Mouse (Mus musculus): ENCODE data around the gene Gemin7. TPM values are rescaled to one million over a fixed set of nuclear protein-coding genes. Genes with fewer than 3 reads are reported as not detected.

Gemin7 gene
- polyA plus RNA-seq, 1 experiment: 89.8 TPM

DNA sequence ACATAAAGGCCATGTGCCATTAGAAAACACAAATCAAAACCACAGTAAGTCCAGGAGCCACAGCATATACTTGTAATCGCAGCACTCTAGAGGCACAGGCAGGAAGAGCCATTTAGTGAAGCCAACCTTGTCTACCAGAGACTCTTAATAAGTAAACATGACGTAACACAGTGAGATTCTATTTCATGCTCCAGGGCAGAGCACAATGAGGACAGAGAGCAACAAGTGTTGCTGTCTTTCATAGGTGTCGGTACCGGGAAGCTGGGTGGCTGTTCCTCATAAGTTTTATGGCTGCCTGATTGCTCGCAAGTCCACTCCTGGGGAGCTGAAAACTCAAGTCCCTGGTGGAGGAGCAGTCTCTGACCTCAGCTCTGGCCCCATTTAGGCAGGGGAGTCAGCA, 25.8 kb downstream of the Gemin7 start:
- H3K4me3 ChIP-seq: no peak overlapping the region
- peaks cover 77% of the 10 kb centered on the region for H3K79me2 ChIP-seq (ENCODE audit: control insufficient read depth, insufficient read depth)
- H3ac ChIP-seq (ENCODE audit: control insufficient read depth, insufficient read length): no peak overlapping the region
- peak overlapping the region; percentile 24 for H3K4me2 ChIP-seq (ENCODE audit: low read depth)
- H3K27me3 ChIP-seq (ENCODE audit: control insufficient read depth, insufficient read depth, insufficient read length): no peaks in the 10 kb centered on the region
- TF ChIP-seq MYOD1 (IDR thresholded peaks at IDR 0.05; ENCODE audit: control insufficient read depth in 1 of 3, insufficient read length in 2 of 3, low read depth in 2 of 3): peak; percentile 43 to 69 (median 55)
- TF ChIP-seq POLR2A (IDR thresholded peaks at IDR 0.05; ENCODE audit: insufficient read length, low read depth): no peak
- no peak for TF ChIP-seq POLR2AphosphoS2 (IDR thresholded peaks at IDR 0.05; ENCODE audit: insufficient read length, low read depth)
- TF ChIP-seq E2F4 (IDR thresholded peaks at IDR 0.05; ENCODE audit: insufficient read depth): no peak
- no peak for TF ChIP-seq TCF3 (IDR thresholded peaks at IDR 0.05; ENCODE audit: insufficient read length, low read depth)
- no peak for TF ChIP-seq SRF (IDR thresholded peaks at IDR 0.05; ENCODE audit: control insufficient read depth, insufficient read length, low read depth)
- TF ChIP-seq REST (IDR thresholded peaks at IDR 0.05; ENCODE audit: insufficient read depth, insufficient read length): no peak
- TF ChIP-seq USF1 (IDR thresholded peaks at IDR 0.05; ENCODE audit: low read depth): no peak
- H3K36me3 ChIP-seq (ENCODE audit: control insufficient read depth, insufficient read depth): peaks cover 4% of the 10 kb centered on the region

- no peak overlapping the region for H3K4me2 ChIP-seq (ENCODE audit: low read depth)
- H3K27me3 ChIP-seq (ENCODE audit: control insufficient read depth, insufficient read depth, insufficient read length): no peaks in the 10 kb centered on the region
- H3K36me3 ChIP-seq (ENCODE audit: control insufficient read depth, insufficient read depth): peaks cover 4% of the 10 kb centered on the region
- no peak overlapping the region for H3K4me3 ChIP-seq
- H3K79me2 ChIP-seq (ENCODE audit: control insufficient read depth, insufficient read depth): peaks cover 63% of the 10 kb centered on the region
- TF ChIP-seq E2F4 (IDR thresholded peaks at IDR 0.05; ENCODE audit: insufficient read depth): no peak
- no peak for TF ChIP-seq CEBPB (IDR thresholded peaks at IDR 0.05; ENCODE audit: insufficient read depth, poor library complexity, severe bottlenecking)
- no peak overlapping the region for H3ac ChIP-seq (ENCODE audit: control insufficient read depth, insufficient read length)
Measured at GRCm38 (mm10) chr7:19549394-19549793, 28.0 kb downstream of the Gemin7 start.

DNA sequence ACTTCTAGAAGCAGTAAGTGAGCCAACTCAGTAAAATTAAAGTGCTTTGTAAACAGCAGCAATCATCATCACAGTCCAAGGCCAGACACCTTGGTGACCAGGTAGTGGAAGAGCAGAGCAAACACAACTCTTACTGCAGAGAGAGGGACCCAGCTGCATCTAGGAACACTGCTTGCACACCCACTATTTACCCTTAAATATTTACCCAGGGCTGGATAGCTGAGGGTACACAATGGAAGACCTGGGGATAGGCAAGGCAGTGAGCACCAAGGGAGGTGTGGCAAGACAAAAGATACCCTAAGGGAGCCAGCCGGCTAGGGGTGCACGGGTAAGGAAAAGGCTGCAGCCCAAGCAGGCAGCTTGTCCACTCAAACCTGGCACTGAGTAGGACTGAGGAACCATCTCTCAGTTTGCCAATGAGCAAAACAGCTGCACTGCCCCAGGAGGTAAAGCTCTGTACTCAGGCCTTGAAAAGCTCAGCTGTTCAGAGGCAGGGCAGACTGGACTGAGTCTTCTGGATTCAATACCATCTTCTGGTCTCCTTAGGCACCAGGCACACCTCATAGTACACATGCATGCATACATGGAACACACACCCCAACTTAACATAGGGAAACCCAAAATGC, 29.9 kb downstream of the Gemin7 start:
- Histone ChIP-seq H3K4me3 (no peak overlapping the region), H3K36me3 (ENCODE audit: control insufficient read depth, insufficient read depth) (peaks cover 4% of the 10 kb centered on the region), H3K79me2 (ENCODE audit: control insufficient read depth, insufficient read depth) (peaks cover 56% of the 10 kb centered on the region), H3K27me3 (ENCODE audit: control insufficient read depth, insufficient read depth, insufficient read length) (no peaks in the 10 kb centered on the region), H3K4me2 (ENCODE audit: low read depth) (no peak overlapping the region), H3ac (ENCODE audit: control insufficient read depth, insufficient read length) (no peak overlapping the region)
- peak; percentile 4 for TF ChIP-seq TCF12 (IDR thresholded peaks at IDR 0.05; ENCODE audit: insufficient read depth, poor library complexity, severe bottlenecking)
- TF ChIP-seq E2F4 (IDR thresholded peaks at IDR 0.05; ENCODE audit: insufficient read depth): no peak
- no peak for TF ChIP-seq TCF3 (IDR thresholded peaks at IDR 0.05; ENCODE audit: insufficient read length, low read depth)
- TF ChIP-seq MYOG (IDR thresholded peaks at IDR 0.05; ENCODE audit: control insufficient read depth in 1 of 3, insufficient read depth in 1 of 3, insufficient read length in 2 of 3, low read depth in 2 of 3): peak in 2 of 3 experiments; percentile 71 to 78
- no peak for TF ChIP-seq POLR2A (IDR thresholded peaks at IDR 0.05; ENCODE audit: insufficient read length, low read depth)
- TF ChIP-seq MAX (IDR thresholded peaks at IDR 0.05; ENCODE audit: low read depth): no peak
- TF ChIP-seq MYOD1 (IDR thresholded peaks at IDR 0.05; ENCODE audit: control insufficient read depth in 1 of 3, insufficient read length in 2 of 3, low read depth in 2 of 3): peak; percentile 27 to 68 (median 57)

DNA sequence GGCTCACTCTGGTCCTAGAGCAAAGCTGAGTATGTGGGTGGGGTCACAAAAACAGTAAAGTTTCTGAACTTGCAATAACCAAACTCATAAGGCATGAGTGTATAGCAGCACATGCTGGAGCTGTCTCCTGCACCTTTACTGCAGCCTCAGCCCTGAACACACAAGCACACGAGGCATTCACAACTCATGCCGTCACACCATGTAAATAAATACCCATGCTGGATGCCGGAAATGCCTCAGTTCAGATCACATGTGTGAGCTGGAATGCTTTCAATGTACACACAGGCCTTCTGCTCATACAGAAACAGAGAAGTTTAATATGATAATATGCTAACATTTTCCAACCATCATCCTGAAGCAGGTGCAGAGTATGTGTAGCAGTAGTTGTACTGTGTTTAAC, 31.4 kb downstream of the Gemin7 start:
- Histone ChIP-seq H3K27me3 (ENCODE audit: control insufficient read depth, insufficient read depth, insufficient read length) (no peaks in the 10 kb centered on the region), H3K4me3 (no peak overlapping the region), H3K36me3 (ENCODE audit: control insufficient read depth, insufficient read depth) (no peaks in the 10 kb centered on the region), H3K79me2 (ENCODE audit: control insufficient read depth, insufficient read depth) (peaks cover 46% of the 10 kb centered on the region), H3ac (ENCODE audit: control insufficient read depth, insufficient read length) (no peak overlapping the region), H3K4me2 (ENCODE audit: low read depth) (no peak overlapping the region)
- TF ChIP-seq MYOD1 (IDR thresholded peaks at IDR 0.05; ENCODE audit: control insufficient read depth in 1 of 3, insufficient read length in 2 of 3, low read depth in 2 of 3): no peak
- no peak for TF ChIP-seq E2F4 (IDR thresholded peaks at IDR 0.05; ENCODE audit: insufficient read depth)
- TF ChIP-seq SRF (IDR thresholded peaks at IDR 0.05; ENCODE audit: control insufficient read depth, insufficient read length, low read depth): no peak
- no peak for TF ChIP-seq CEBPB (IDR thresholded peaks at IDR 0.05; ENCODE audit: insufficient read depth, poor library complexity, severe bottlenecking)
- no peak for TF ChIP-seq MAX (IDR thresholded peaks at IDR 0.05; ENCODE audit: low read depth)
- TF ChIP-seq TCF12 (IDR thresholded peaks at IDR 0.05; ENCODE audit: insufficient read depth, poor library complexity, severe bottlenecking): no peak
- TF ChIP-seq REST (IDR thresholded peaks at IDR 0.05; ENCODE audit: insufficient read depth, insufficient read length): no peak
- no peak for TF ChIP-seq MYOG (IDR thresholded peaks at IDR 0.05; ENCODE audit: control insufficient read depth in 1 of 3, insufficient read depth in 1 of 3, insufficient read length in 2 of 3, low read depth in 2 of 3)
- TF ChIP-seq TCF3 (IDR thresholded peaks at IDR 0.05; ENCODE audit: insufficient read length, low read depth): no peak
- no peak for TF ChIP-seq POLR2A (IDR thresholded peaks at IDR 0.05; ENCODE audit: insufficient read length, low read depth)
- no peak for TF ChIP-seq POLR2AphosphoS2 (IDR thresholded peaks at IDR 0.05; ENCODE audit: insufficient read length, low read depth)

DNA sequence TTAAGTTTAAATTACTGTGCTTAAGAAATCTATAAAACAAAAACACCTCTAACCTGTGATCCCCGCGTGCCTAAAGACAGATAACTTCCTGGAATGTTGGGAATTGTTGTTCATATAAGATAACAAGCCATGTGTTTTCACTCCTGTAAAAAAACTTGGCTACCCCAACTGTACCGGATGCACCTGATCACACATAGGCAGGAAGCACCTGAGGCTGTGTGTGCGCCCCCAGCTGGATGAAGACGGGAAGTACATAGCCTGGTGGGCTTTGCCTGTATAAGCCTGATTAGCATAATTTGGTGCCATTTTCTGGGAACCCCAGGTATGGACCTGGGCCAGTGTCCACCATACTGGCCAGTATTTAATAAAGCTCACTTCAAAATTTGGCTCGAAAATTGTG, 33.8 kb downstream of the Gemin7 start:
- Histone ChIP-seq H3K79me2 (ENCODE audit: control insufficient read depth, insufficient read depth) (peaks cover 32% of the 10 kb centered on the region), H3K4me3 (no peak overlapping the region), H3K4me2 (ENCODE audit: low read depth) (no peak overlapping the region), H3K36me3 (ENCODE audit: control insufficient read depth, insufficient read depth) (no peaks in the 10 kb centered on the region), H3K27me3 (ENCODE audit: control insufficient read depth, insufficient read depth, insufficient read length) (no peaks in the 10 kb centered on the region), H3ac (ENCODE audit: control insufficient read depth, insufficient read length) (no peak overlapping the region)
- TF ChIP-seq E2F4 (IDR thresholded peaks at IDR 0.05; ENCODE audit: insufficient read depth): no peak
- no peak for TF ChIP-seq MYOD1 (IDR thresholded peaks at IDR 0.05; ENCODE audit: control insufficient read depth in 1 of 3, insufficient read length in 2 of 3, low read depth in 2 of 3)
- TF ChIP-seq TCF12 (IDR thresholded peaks at IDR 0.05; ENCODE audit: insufficient read depth, poor library complexity, severe bottlenecking): no peak
- TF ChIP-seq SRF (IDR thresholded peaks at IDR 0.05; ENCODE audit: control insufficient read depth, insufficient read length, low read depth): no peak
- no peak for TF ChIP-seq POLR2AphosphoS2 (IDR thresholded peaks at IDR 0.05; ENCODE audit: insufficient read length, low read depth)
- TF ChIP-seq TCF3 (IDR thresholded peaks at IDR 0.05; ENCODE audit: insufficient read length, low read depth): no peak
- TF ChIP-seq POLR2A (IDR thresholded peaks at IDR 0.05; ENCODE audit: insufficient read length, low read depth): no peak
- no peak for TF ChIP-seq REST (IDR thresholded peaks at IDR 0.05; ENCODE audit: insufficient read depth, insufficient read length)
- TF ChIP-seq CEBPB (IDR thresholded peaks at IDR 0.05; ENCODE audit: insufficient read depth, poor library complexity, severe bottlenecking): no peak
